Mouse (Mus musculus) ovary, postnatal 36 days (tissue): Measurements from ENCODE around the gene Gins1.
"Not testable (repeated sequence)": the region's sequence is repeated elsewhere in the genome, so short reads cannot be mapped to it uniquely, and the experiment has no call there.

Source experiments
- DNase-seq: peaks from one replicate; pipeline ENCODE4 v3.0.0; 2022; ENCODE audit warnings: low spot score, mixed read lengths

Gins1 gene

DNA sequence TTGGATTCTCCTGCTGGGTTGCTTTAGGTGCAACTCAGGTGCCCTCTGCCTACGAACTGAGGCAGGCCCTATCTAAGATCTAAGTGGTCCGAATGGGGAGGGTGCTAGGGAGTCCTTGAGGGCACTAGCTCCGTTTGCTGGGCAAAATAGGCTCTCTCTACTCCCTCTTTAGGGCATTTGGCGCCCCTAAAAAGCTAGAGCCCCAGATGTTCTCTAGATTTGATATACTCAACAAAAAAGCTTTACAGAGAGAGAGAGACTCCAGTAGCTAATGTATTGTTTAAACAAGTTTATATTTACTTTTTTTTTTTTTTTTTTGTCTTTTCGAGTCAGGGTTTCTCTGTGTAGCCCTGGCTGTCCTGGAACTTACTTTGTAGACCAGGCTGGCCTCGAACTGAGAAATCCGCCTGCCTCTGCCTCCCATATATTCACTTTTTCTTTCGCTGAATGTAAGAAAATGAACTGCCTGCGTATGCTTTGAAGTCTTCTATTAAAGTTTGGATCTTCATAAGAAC, at the start of gene Gins1:
TSS of gene Gins1 (plus strand) at position 465 of the 515 bp plus-strand sequence.
- no peak for DNase-seq

DNA sequence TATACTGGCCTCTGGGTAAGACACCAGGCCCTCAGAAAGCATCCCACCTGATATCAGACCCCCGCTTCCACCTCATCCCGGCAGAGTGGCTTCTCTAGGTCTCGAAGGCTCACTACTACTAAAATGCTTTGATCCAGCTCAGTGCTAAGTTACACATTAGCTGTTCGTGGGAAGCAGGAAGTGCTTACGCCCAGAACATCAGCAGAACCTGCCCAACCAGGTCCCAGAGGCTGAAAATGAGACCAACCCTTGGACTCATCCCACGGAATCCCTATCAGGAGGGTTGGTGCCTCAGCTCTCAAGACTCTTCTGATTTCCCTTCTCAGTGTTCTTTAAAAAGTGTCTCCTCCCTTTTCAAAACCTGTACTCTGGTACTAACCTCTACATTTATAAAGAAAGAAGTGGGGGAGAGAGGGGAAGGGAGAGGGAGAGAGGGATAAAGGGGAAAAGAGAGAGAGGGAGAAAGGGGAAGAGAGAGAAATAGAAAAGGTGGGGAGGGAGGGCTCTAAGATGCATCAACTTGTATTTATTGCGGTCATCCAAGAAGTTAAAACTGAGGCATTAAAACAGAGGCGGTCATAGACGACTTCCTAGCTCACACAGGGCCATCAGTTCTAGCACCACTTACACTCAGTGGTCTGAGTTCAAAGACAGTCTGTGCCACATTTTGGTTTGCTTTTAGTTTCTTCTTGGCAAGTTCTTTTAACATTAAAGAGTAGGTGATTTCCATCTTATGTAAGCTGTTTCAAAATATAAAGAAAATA, 46.3 kb upstream of the Gins1 start:
- no peak for DNase-seq

DNA sequence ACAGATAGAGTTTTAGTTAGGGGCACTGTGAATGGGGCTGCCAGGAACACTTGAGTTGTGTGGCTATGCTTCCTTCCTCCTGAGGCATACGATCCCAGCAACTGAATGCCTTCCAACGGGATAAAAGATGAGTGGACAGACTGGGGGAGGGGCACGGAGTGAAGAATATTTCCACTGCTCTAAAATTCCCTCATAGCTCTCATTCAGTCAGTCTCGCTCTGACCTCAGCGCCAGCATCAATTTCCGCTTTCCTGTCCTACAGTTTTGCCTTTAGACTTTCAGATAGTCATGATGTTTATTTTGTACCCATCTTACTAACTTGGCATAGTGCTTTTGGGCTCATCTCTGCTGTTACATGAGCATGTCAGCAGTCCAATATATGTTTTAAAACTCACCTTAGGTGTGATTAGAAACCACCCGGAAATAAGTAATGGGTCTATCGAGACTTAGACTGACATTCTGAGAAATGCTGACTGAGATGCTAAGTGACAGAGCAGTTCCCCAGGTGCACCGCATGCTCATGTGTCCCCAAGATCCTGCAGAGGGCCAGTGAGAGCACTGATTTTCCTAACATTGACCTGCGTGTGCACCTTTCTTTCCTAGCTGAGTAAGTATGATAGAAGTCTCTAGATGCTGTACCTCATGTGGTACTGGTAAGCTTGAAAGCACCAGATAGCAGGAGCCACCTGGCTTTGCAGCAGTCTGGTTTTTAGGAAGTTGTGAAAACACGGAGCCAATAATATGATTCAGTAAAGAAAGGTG, 45.3 kb upstream of the Gins1 start:
- no peak for DNase-seq

DNA sequence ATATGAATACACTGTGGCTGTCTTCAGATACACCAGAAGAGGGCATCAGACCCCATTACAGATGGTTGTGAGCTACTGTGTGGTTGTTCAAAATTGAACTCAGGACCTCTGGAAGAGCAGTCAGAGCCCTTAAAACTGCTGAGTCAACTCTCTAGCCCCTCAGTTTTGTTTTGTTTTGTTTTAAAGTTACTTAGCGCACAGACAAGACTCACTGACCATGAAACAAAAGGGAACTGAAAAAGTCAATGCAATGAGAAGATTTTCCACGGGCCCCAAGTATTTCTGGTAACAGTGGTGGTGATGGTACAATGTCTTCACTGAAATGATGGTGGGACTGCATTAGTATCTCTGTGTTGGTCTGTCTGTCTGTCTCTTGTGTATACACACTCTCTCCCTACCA, 44.1 kb upstream of the Gins1 start:
- no peak for DNase-seq

DNA sequence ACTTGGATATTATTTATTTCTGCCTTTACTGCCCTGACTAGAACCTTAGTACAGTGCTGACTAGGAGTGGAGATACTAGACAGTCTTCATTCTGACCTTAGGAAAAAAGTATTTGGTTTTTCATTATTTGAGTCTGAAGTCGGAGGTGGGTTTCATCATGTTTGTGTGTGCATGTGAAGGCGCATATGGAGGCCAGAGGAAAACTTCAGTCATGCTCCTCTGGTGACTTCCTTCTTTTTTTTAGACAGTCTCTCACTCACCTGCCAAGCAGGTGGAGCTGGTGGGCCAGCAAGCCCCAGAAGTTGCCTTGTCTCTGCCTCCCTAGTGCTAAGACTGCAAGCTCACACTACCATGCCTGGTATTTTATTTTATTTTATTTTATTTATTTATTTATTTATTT, 38.2 kb upstream of the Gins1 start:
- DNase-seq, result no peak

DNA sequence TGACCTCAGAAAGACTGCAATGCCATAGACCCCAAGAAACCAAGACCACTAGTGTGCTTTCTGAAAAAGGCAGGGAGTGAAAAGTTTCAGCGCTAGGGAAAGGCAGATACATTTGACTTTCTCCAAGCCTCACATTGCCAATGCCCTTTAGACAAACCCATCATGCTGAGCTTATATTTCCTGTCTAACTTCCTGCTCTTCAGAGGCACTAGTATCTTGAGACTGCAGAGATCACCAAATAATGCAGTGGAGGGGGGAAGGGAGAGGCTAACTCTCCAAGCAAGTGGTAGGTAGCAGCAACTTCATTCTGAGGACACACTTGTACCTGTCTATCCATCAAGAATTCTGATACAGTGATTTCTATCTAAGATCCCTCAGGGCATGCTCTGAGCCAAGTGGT, 35.8 kb upstream of the Gins1 start:
- DNase-seq, result no peak

DNA sequence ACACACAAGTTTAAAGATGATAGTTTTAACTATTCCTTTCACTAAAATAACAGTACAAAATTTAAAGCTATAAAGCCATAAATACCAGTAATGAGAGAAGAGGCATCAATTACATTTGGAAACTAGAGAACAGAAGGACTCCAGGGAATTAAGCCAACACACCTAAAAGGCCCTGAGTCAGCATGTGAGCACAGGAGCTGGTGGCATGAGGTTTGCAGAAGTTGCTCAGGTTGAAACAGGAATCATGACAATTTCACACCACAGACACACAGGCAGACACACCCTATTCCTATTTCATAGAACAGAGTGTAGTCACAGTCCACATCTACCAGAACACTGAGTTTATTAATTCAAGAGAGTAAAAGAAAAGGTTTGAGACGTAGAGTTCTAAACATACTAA, 30.7 kb upstream of the Gins1 start:
- DNase-seq, result no peak

DNA sequence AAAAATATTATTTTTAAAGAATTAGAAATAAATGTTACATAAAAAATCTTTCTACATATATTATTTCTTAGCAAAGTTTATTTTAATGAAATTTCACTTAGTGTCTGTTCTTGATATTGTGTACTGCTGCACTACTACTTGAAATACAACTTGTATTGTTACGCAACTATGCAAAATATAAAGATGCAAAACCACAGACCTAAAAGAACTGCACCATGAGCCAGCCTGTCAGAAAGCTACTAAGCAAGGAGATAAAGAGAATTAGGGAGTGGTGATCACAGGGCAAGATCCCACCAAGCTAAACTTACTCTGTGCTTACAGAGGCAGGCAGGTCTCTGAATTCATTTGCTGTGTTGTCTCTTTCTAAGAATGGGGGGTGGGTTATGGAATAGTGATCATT, 30.0 kb upstream of the Gins1 start:
- no peak for DNase-seq

DNA sequence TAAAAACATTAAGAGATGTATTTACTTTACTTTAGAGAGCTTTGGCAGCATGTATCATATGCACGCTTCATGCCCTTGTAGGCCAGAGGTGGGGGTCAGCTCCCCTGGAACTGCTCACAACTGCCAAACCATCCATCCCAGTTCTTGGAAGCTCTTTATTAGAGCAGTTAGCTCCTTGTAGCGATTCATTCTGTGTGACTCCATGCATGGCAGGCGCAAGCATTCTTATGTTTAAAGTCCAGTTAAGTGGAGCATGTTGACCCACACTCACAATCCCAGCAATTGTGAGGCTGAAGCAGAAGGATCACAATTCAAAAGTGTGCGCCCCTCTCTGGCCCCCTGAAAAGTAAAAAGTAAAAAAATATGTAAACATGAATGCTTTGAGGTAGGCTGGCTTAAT, 27.6 kb upstream of the Gins1 start:
- DNase-seq, result no peak

DNA sequence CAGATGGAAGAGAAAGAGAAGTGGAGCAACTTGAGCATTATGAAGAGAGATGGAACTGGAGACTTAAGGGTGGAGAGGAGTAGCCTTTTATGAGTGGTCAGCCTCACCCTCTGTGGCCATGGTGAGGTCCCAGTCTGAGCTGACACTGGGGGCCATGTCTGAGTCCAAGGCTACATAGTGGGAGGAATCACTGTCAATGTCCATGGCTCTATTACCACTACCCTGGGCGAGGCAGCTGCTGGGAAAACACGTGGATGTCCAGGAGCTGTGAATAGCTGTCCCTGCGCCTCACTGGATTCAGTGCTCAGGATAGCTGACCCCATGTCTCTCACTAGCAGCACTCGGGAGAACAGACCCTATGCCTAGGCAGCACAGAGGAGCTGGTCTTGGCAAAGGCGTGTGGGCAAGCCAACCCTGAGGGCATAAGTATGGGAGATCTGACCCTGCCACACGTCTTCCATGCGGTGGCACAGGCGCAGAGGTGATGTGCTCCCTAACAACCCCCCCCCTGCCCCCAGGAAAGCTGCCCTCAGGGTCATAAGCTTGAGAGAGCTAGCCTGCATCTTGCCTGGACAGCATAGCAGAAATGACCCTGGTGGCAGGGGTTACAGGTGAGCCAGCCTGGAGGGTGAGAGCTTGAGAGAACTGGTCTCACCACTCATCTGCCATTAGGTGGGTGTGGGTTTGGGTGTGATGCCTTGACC, 21.0 kb upstream of the Gins1 start:
- no peak for DNase-seq

DNA sequence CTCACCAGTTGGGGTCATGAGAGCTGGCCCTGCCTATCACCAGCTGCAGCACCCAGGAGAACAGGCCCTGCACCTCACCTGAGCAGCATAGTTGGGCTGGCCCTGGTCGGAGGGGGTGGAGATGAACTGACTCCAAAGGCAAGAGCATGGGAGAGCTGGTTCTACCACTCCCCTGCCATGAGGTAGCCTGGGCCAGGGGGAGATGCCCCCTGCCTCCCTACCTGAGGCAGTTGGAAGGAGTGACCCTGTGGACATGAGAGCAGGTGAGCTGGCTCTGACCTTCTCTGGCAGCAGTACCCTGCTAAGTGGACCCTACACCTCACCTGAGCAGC, 20.5 kb upstream of the Gins1 start:
- no peak for DNase-seq

DNA sequence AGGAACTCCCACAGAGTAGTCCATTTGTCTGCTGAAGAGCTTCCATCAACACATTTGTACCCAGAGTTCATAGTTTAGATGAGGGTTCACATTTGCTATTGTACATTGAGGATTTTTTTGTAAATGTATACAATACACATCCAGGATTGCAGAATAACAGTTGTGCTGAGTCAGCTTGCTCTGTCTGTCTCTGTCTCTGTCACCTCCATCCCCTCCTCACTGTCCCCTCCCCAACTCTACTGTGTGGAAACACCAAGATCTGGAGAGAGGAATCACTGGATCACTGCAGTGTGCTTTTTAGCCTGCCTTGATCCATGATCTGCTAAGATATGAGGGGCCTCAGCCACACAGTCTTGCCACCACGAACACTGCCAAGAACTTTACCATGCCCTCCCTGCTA, 19.4 kb upstream of the Gins1 start:
- DNase-seq, result no peak

DNA sequence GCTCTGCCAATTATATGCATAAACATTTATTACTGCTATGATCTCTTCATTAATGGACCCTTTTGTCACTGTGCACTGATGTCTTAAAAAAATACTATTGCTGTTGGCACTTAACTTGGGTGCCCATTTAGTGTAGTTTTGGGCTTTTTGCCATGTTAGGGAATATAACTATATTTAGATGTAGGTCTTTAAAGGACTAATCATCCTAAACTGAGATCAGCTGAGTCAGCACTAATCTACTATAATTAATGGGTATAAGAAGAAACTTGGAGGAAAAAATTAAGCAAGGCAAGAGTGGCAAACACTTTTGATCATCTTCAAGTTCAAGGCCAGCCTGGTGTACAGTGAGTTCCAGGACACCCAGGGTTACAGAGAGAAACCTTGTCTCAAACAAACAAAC, 18.9 kb upstream of the Gins1 start:
- no peak for DNase-seq

DNA sequence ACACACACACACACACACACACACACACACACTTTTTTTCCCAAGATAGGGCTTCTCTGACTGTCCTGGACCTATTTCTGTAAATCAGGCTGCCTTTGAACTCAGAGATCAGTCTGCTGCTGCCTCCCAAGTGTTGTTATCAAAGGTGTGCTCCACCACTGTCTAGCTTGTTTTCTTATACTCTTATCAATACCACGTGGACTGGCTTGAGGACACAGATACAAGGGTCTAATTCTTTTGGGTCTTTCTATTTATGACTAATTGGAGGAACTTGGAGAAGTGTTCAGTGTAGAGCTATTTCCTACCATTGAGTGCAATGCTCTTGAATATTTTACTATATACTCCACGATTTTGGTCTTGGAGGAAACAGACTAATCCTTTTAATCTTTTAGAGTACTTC, 17.8 kb upstream of the Gins1 start:
- no peak for DNase-seq

DNA sequence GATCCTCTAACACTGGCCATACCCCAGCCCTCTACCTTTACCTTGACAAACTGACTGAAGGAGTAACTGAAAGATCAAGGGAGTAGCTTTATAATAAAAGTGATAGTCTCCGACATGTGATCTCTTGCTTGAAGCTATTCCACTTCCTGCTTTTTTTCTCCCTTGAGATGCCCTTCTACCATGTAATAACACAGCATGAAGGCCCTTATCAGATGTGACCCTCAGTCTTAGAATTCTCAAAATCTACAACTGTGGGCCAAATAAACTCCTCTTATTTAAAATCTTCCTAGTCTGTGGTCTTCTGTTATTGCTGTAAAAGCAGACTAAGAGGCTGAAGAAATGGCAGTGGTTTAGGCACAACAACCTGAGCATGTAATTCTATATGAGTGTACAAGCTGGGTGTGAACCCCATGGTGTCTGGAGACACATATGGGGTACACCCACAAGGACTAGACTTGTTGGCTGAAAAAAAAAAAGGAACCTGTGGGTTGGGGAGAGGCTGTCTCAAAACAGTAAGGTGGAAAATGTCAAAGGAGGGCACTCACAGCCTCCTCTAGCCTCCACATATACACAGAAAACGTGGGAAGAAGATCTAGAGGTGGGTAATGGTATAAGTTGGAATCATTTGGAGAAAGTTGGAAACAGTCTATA, 10.5 kb upstream of the Gins1 start:
- DNase-seq, result no peak

DNA sequence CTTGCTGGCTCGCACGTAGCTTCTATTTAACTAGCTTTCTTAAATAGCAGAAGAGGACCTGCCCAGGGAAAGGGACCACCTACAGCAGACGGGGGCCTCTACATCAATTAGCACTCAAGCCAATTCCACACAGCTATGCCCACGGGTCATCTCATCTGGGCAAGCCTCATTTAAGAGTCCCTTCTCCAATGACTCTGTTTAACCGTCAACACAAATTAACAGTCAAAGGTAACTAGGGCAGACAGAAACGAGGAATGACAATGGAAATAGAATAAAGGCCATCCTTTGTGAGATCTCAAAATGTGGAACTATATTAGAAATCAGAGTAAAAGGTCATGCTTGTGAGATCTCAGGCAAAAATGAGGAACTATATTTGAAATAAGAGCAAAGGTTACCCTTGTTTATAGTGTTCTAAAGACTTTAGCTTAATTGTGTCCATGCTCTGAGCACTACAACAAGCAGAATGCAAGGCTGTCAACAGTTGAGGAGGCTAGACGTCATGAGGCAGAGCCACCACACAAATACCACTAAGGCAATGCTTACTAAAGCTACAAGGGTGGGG, 9.4 kb upstream of the Gins1 start:
- no peak for DNase-seq

DNA sequence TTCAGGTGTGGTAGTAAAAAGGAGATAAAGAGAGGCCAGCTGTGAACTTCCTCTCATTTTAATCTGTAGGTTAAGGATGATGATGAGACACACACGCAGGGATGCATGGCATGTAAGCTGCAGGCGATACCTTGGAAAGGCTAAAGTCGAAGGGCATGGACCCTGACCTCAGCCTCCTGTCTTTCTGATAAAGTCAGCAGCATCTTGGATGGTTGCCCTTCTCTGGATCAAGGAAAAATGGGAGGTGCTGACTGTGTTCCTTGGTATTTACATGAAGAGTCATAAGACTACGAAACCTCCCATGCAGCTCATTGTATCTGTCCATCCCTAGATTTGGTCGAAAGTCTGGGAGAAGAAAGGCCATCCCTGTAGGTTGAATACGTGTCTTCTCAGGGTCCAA, 4.9 kb upstream of the Gins1 start:
- DNase-seq, result no peak

DNA sequence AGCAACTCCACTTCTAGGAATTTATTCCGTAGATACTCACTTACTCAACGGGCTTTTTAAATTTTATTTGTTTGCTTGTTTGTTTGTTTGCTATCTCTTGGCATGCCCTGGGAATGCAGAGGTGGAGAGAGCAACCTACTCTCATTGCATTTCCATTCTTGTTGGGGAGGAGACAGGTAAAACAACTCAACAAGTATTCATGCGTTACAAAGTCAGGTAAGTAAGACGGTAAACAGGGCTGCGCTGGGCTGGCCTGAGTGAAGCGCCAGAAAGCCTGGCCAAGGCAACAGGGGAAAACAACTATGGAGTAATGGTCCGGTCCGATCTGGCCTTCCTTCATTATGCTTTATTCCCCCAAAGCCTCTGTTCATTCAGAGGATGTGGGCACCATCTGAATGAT, 2.9 kb upstream of the Gins1 start:
- no peak for DNase-seq

DNA sequence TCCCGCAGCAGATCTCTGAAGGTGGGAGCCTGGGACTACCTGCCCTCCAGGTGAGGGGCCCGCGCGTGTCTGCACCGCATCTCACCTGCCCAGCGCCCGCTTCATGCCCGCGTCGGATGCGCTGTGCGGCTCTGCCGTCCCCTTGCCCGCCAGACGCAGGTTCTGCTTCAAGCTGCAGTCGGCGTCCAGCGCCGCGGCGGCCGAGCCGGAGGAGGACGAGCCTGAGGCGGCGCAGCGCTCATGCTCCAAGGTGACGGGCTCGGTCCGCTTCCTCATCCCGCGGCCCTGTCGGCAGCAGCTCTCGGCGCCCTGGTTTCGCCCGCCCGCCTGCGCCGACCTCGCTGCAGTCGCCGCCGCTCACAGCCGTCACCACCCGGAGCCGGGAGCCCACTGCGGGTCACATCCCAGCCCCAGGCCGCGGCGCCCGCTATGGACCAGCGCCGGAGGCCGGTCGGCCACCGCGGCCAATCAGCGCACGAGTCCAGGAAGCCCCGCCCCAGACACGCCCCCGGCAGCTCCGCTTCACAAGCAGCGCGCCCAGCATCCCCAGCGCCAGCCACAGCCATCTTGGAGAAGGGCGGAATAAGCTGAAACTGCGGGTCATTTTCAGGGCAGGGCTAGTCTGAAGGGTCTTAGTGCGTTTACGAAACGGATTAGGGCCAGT, 796 bp upstream of the Gins1 start, which contains the start of gene Abhd12:
TSS of gene Abhd12 (minus strand) at position 470 of the 664 bp plus-strand sequence.
- DNase-seq, result peak; percentile 99

DNA sequence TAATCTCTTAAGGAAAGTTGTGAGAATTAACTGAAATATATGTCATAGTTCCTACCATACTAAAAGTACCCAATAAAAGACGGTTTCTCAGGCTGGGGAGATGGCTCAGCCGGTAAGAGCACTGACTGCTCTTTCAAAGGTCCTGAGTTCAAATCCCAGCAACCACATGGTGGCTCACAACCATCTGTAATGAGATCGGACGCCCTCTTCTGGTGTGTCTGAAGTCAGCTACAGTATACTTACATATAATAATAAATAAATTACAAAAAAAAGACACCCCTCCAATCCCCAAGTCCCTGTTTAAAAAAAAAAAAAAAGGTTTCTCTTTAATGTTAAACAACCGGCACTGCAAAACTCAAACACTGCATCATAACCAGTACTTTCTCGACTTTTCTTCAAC, 3.7 kb downstream of the Gins1 start:
- not testable (repeated sequence) for DNase-seq

DNA sequence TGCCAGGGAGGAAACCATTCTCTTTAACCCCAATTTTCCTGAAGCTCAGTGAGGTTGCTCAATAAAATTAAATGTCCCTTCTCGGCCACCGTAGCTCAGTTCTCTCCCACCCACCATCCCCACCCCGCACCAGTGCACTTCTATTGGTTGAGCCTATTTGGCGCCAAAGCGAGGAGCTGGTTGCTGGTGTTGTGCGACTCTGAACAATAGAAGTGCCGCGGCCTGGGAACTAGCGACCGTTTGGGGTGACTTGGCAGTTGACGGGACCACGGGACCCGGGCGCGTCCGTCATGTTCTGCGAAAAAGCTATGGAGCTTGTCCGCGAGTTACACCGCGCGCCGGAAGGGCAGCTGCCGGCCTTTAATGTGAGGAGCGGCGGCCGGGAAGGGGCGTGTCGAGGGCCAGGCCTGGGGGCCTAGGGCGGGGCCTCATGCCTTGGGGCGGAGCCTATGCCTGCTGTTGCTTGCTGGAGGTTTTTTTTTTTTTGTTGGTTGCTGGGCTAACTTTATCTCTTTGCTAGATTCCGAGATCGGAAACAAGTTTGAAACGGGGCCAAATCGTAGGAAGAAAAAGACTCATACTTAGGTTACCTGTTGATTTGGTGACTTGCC, 4.3 kb downstream of the Gins1 start:
- peak; percentile 94 for DNase-seq
